Mouse (Mus musculus): ENCODE measurements around the gene Atp6v1a. TPM values are rescaled to one million over a fixed set of nuclear protein-coding genes. Genes with fewer than 3 reads are reported as not detected.

Gene Atp6v1a
- total RNA-seq, 2 experiments from 2014 or later: 133 to 162 TPM

GRCm38 (mm10) chr16:44138979-44139535 is 448 bp downstream of the Atp6v1a start:
- peak; percentile 64 to 81 for DNase-seq (ENCODE audit: low spot score in 2 of 2)

- peak in 1 of 2 experiments; percentile 72 for DNase-seq (ENCODE audit: low spot score in 2 of 2)
Observed at GRCm38 (mm10) chr16:44138377-44138978, 1.0 kb downstream of the Atp6v1a start.

- no peak for DNase-seq (ENCODE audit: low spot score in 2 of 2)
Observed at GRCm38 (mm10) chr16:44136511-44137021, 2.9 kb downstream of the Atp6v1a start.

GRCm38 (mm10) chr16:44133187-44133586 is 6.3 kb downstream of the Atp6v1a start:
- no peak for DNase-seq (ENCODE audit: low spot score in 2 of 2)

GRCm38 (mm10) chr16:44132300-44132699 is 7.2 kb downstream of the Atp6v1a start:
- no peak for DNase-seq (ENCODE audit: low spot score in 2 of 2)

GRCm38 (mm10) chr16:44126437-44126836 is 13.1 kb downstream of the Atp6v1a start:
- DNase-seq (ENCODE audit: low spot score in 2 of 2): no peak

GRCm38 (mm10) chr16:44125436-44125835 is 14.1 kb downstream of the Atp6v1a start:
- DNase-seq (ENCODE audit: low spot score in 2 of 2): no peak

GRCm38 (mm10) chr16:44124713-44125112 is 14.8 kb downstream of the Atp6v1a start:
- no peak for DNase-seq (ENCODE audit: low spot score in 2 of 2)

GRCm38 (mm10) chr16:44123786-44124185 is 15.7 kb downstream of the Atp6v1a start:
- DNase-seq (ENCODE audit: low spot score in 2 of 2): no peak

- DNase-seq (ENCODE audit: low spot score in 2 of 2): no peak
Observed at GRCm38 (mm10) chr16:44122982-44123725, 16.4 kb downstream of the Atp6v1a start.

- DNase-seq (ENCODE audit: low spot score in 2 of 2): no peak
Observed at GRCm38 (mm10) chr16:44122574-44122973, 16.9 kb downstream of the Atp6v1a start.

- DNase-seq (ENCODE audit: low spot score in 2 of 2): no peak
Observed at GRCm38 (mm10) chr16:44122122-44122521, 17.4 kb downstream of the Atp6v1a start.

GRCm38 (mm10) chr16:44119753-44120501 is 19.6 kb downstream of the Atp6v1a start:
- no peak for DNase-seq (ENCODE audit: low spot score in 2 of 2)

- DNase-seq (ENCODE audit: low spot score in 2 of 2): no peak
Observed at GRCm38 (mm10) chr16:44109002-44109401, 30.5 kb downstream of the Atp6v1a start.

- no peak for DNase-seq (ENCODE audit: low spot score in 2 of 2)
Observed at GRCm38 (mm10) chr16:44105211-44105610, 34.3 kb downstream of the Atp6v1a start.

GRCm38 (mm10) chr16:44103806-44104766 is 35.4 kb downstream of the Atp6v1a start:
- no peak for DNase-seq (ENCODE audit: low spot score in 2 of 2)

- no peak for DNase-seq (ENCODE audit: low spot score in 2 of 2)
Observed at GRCm38 (mm10) chr16:44102925-44103324, 36.6 kb downstream of the Atp6v1a start.

GRCm38 (mm10) chr16:44101181-44101710 is 38.3 kb downstream of the Atp6v1a start:
- no peak for DNase-seq (ENCODE audit: low spot score in 2 of 2)

GRCm38 (mm10) chr16:44099377-44099776 is 40.1 kb downstream of the Atp6v1a start:
- DNase-seq (ENCODE audit: low spot score in 2 of 2): no peak

- DNase-seq (ENCODE audit: low spot score in 2 of 2): no peak
Observed at GRCm38 (mm10) chr16:44087650-44088049, 51.9 kb downstream of the Atp6v1a start.

Measured in adrenal gland, adult 18-20 months (tissue).